In the genomic region with DNA sequence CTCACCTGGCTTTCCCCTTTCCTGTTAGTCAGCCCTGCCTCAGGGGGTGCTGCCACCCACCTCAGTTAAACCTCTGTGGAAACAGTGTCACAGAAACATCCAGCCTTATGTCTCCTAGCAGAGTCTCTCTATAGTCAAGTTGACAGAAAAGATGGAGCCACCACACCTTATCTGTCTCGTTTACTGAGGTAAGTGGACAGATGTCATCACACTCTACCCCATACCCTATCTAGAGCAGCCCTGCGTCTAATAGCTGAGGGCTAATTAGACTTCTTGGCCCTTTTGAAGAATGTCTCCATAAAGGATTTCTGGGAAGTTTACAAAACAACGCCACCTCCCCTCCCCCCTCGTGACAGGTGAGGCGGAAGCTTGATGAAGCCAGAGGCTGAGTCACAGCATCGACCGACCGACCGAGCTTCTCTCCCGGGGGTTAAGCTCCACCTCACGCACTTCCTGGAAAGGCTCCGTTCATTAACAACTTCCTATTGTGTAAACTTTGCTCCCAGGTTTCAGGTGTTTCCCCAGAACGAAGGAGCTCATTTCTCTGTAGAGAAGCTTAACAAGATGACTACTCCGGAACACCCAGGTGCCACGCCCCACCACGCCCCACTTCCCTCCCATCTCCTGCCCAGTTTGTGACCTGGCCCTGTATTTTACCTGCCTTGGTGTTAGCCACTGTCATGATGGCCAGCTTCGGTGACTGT, we compare ENCODE assay signal across 8 mouse cellular contexts.
A peak's percentile ranks its signal among the peaks of the same experiment; 100 is the strongest.
DNase-seq lines count a peak whose midpoint lies in the region; ATAC-seq and TF ChIP-seq lines count a peak whose summit lies in the region.

No protein-coding gene starts in this region.

- H3K9ac ChIP-seq in kidney, embryonic 15.5 days = no peak overlapping the region
- H3K9ac ChIP-seq in midbrain, embryonic 15.5 days = no peak overlapping the region

- H3K36me3 ChIP-seq in kidney, embryonic 15.5 days = no peaks in the 10 kb centered on the region
- no peaks in the 10 kb centered on the region for H3K36me3 ChIP-seq in midbrain, embryonic 15.5 days (replicated peaks)

- ATAC-seq in kidney, embryonic 15.5 days (replicated peaks; ENCODE audit: low FRiP score) = no peak
- ATAC-seq in midbrain, embryonic 15.5 days (replicated peaks) = no peak

- no peak overlapping the region for H3K27ac ChIP-seq in kidney, embryonic 15.5 days
- H3K27ac ChIP-seq in bone marrow, adult 2 months (ENCODE audit: control insufficient read depth, insufficient read depth, low read depth, low read length, poor library complexity) = peak overlapping the region; percentile 32; the same call in 1 of the 2 replicates
- H3K27ac ChIP-seq in midbrain, embryonic 15.5 days = no peak overlapping the region

- no peak for TF ChIP-seq POLR2A in bone marrow, adult 2 months (IDR thresholded peaks at IDR 0.05; ENCODE audit: borderline replicate concordance, control insufficient read depth, low read depth, low read length)

- WGBS in kidney, embryonic 15.5 days = 6% methylated on average over 17 of the region's 17 CpGs
- WGBS in bone marrow, adult 2 months = 8% methylated on average over 17 of the region's 17 CpGs
- WGBS in large intestine, adult 2 months = 5% methylated on average over 17 of the region's 17 CpGs
- 21% methylated on average over 17 of the region's 17 CpGs for WGBS in midbrain, embryonic 15.5 days

- peaks cover 5% of the 10 kb centered on the region; the same call in 1 of the 2 replicates for H3K27me3 ChIP-seq in kidney, embryonic 15.5 days
- no peaks in the 10 kb centered on the region for H3K27me3 ChIP-seq in midbrain, embryonic 15.5 days (replicated peaks)

- H3K4me2 ChIP-seq in kidney, embryonic 15.5 days = peak overlapping the region; percentile 51
- 0 out of 2 replicates have a peak overlapping the region, but pooled peaks have one; percentile 6 for H3K4me2 ChIP-seq in midbrain, embryonic 15.5 days

- no peak for DNase-seq in kidney, postnatal 14 days
- peak; percentile 88 for DNase-seq in large intestine, adult 2 months (ENCODE audit: low read depth, low spot score)
- DNase-seq in left cerebral cortex, adult 11 months (ENCODE audit: low spot score) = no peak
- no peak for DNase-seq in layer of hippocampus, postnatal 14 days (ENCODE audit: low spot score in 2 of 2)
- DNase-seq in left cerebral cortex, adult 18-20 months (ENCODE audit: low spot score in 2 of 2) = no peak

- peaks cover 9% of the 10 kb centered on the region for H3K4me1 ChIP-seq in kidney, embryonic 15.5 days
- H3K4me1 ChIP-seq in bone marrow, adult 2 months (ENCODE audit: control insufficient read depth, insufficient read depth, low read length) = peaks cover 6% of the 10 kb centered on the region
- no peaks in the 10 kb centered on the region for H3K4me1 ChIP-seq in midbrain, embryonic 15.5 days

- no peak for TF ChIP-seq CTCF in bone marrow, adult 2 months (IDR thresholded peaks at IDR 0.05; ENCODE audit: control insufficient read depth, insufficient read depth, low read length)

- peak overlapping the region; percentile 24 for H3K4me3 ChIP-seq in kidney, embryonic 15.5 days (replicated peaks)
- H3K4me3 ChIP-seq in bone marrow, adult 2 months (replicated peaks; ENCODE audit: control insufficient read depth, low read depth, low read length) = peak overlapping the region; percentile 10
- no peak overlapping the region for H3K4me3 ChIP-seq in midbrain, embryonic 15.5 days

- no peaks in the 10 kb centered on the region for H3K9me3 ChIP-seq in kidney, embryonic 15.5 days (replicated peaks)
- H3K9me3 ChIP-seq in midbrain, embryonic 15.5 days = no peaks in the 10 kb centered on the region
